Mouse (Mus musculus) neural tube, embryonic 15.5 days (tissue): ENCODE results near the gene Fcrla. TPM values are rescaled to one million over a fixed set of nuclear protein-coding genes. Genes with fewer than 3 reads are reported as not detected.

ENCODE experiments used
- ATAC-seq: fragments of 200-750 bp; cut with Nextera tagmentation; 2 replicates; pipeline ENCODE4 v1.8.0; 2017; ENCODE audit warnings: mild to moderate bottlenecking, moderate TSS enrichment, moderate library complexity; ENCODE audit not compliant: low FRiP score
- H3K27ac ChIP-seq: fragments of 300-500 bp; sonication (generic); replicated peaks from 2 replicates; pipeline ENCODE4 v1.5.1; 2015; ENCODE audit warnings: mild to moderate bottlenecking, inconsistent platforms
- H3K27me3 ChIP-seq: fragments of 300-500 bp; sonication (generic); replicated peaks from 2 replicates; pipeline ENCODE4 v1.6.1; 2015; ENCODE audit warnings: inconsistent platforms
- H3K36me3 ChIP-seq: fragments of 300-500 bp; sonication (generic); 2 replicates; pipeline ENCODE4 v1.6.1; 2015; ENCODE audit warnings: inconsistent platforms
- H3K4me1 ChIP-seq: fragments of 300-500 bp; sonication (generic); 2 replicates; pipeline ENCODE4 v1.6.1; 2015; ENCODE audit warnings: inconsistent platforms
- H3K4me2 ChIP-seq: fragments of 300-500 bp; sonication (generic); 2 replicates; pipeline ENCODE4 v1.6.1; 2015; ENCODE audit warnings: inconsistent platforms, mild to moderate bottlenecking, moderate library complexity
- H3K4me3 ChIP-seq: fragments of 300-500 bp; sonication (generic); replicated peaks from 2 replicates; pipeline ENCODE4 v1.5.1; 2015; ENCODE audit warnings: mild to moderate bottlenecking, inconsistent platforms
- H3K9ac ChIP-seq: fragments of 300-500 bp; sonication (generic); replicated peaks from 2 replicates; pipeline ENCODE4 v1.6.1; 2015; ENCODE audit warnings: mild to moderate bottlenecking, inconsistent platforms
- H3K9me3 ChIP-seq: fragments of 300-500 bp; sonication (generic); replicated peaks from 2 replicates; pipeline ENCODE4 v1.6.1; 2016; ENCODE audit warnings: inconsistent platforms
- WGBS: fragments of 180-500 bp; shearing (Covaris S2); methylation state at CpG from one replicate; pipeline ENCODE4 v1.1.7; 2015; ENCODE audit warnings: mixed read lengths; 5-methylcytosine and 5-hydroxymethylcytosine counted together
- polyA plus RNA-seq: library from polyadenylated mRNA; unstranded; fragments of >200 nt; fragmentation: Nextera tagmentation; extraction: Ambion mirVana; gene quantifications from 2 replicates; pipeline ENCODE4 v1.2.1, GENCODE M21; 2015

Gene Fcrla
- polyA plus RNA-seq, 1 experiment from 2014 or later: not detected

- Histone ChIP-seq H3K9ac (no peak overlapping the region), H3K27ac (no peak overlapping the region), H3K4me2 (peak overlapping the region; percentile 23), H3K36me3 (no peaks in the 10 kb centered on the region), H3K9me3 (no peaks in the 10 kb centered on the region), H3K4me1 (0 out of 2 replicates have a peak, but pooled peaks cover 3% of the 10 kb centered on the region), H3K27me3 (peaks cover 38% of the 10 kb centered on the region), H3K4me3 (no peak overlapping the region)
- ATAC-seq: no peak; the same call in 1 of the 2 replicates
- WGBS: 37% methylated on average over 10 of the region's 10 CpGs
Observed at GRCm38 (mm10) chr1:170900799-170901467, 26.4 kb downstream of the Fcrla start.

DNA sequence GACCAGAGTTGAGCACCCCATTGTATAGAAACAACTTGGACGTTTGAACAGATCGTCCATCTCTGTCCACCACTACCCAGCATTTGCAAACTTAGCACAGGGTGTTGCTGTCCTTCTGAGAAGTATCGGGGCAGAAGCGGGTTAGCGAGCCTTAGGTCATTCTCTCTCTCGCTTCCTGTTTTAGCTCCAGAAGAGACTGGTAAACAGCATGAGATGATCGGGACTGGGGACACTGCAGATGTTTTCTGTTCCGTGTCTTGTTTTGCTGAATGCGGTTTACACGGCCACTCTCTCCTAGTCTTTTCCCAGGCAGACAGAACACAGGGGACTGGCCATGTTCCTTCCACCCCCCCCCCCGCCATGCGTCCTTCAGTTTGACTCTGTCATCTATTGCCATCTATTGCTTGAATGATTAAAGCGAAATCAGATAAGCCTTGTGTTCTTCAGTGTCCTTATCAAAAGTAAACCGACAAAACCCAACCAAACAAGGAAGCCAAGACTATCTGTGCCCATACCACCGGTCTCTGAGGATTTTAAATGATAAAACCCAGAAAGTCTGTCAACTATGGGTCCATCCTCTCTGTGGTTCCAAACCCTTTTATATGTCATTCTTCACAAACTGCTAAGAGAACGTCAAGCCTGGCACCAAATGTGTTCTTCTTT, 28.8 kb downstream of the Fcrla start:
- ATAC-seq: no peak
- Histone ChIP-seq H3K4me1 (0 out of 2 replicates have a peak, but pooled peaks cover 3% of the 10 kb centered on the region), H3K4me2 (no peak overlapping the region), H3K4me3 (no peak overlapping the region), H3K9ac (no peak overlapping the region), H3K9me3 (no peaks in the 10 kb centered on the region), H3K27me3 (peaks cover 27% of the 10 kb centered on the region), H3K27ac (no peak overlapping the region), H3K36me3 (no peaks in the 10 kb centered on the region)
- WGBS: 82% methylated on average over 16 of the region's 16 CpGs

DNA sequence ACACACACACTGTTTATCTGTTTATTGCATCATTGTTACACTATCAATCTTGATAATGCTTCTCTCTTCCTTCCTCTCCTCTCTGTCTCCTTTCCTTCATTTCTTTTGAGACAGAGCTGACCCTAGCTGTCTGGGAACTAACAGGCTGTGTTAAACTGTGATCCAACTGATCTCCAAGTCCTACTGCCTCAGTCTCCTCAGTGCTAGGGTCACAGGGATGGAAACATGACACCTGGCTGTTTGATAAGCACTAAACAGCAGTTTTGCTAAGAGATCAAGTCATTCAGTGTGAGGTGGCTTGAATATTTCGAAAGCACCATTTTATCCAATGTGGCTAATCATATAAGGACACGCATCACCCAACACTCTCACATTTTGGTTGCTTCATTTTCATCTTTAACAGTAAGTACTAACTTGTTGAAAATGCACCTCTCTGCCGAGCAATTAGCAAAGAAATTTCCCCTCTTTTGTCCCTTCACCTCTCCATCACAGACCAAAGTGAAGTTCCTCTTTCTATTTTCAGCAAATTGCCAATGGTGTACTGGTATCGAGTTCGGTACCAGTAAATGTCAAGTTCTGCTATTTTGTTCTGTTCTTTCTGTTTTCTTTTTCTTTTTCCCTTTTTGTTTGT, 30.6 kb downstream of the Fcrla start:
- ATAC-seq: no peak
- no peak overlapping the region for H3K9ac ChIP-seq
- H3K9me3 ChIP-seq: no peaks in the 10 kb centered on the region
- peaks cover 15% of the 10 kb centered on the region for H3K27me3 ChIP-seq
- 0 out of 2 replicates have a peak, but pooled peaks cover 3% of the 10 kb centered on the region for H3K4me1 ChIP-seq
- H3K4me2 ChIP-seq: no peak overlapping the region
- no peak overlapping the region for H3K27ac ChIP-seq
- H3K4me3 ChIP-seq: no peak overlapping the region
- 88% methylated on average over 5 of the region's 5 CpGs for WGBS
- no peaks in the 10 kb centered on the region for H3K36me3 ChIP-seq

DNA sequence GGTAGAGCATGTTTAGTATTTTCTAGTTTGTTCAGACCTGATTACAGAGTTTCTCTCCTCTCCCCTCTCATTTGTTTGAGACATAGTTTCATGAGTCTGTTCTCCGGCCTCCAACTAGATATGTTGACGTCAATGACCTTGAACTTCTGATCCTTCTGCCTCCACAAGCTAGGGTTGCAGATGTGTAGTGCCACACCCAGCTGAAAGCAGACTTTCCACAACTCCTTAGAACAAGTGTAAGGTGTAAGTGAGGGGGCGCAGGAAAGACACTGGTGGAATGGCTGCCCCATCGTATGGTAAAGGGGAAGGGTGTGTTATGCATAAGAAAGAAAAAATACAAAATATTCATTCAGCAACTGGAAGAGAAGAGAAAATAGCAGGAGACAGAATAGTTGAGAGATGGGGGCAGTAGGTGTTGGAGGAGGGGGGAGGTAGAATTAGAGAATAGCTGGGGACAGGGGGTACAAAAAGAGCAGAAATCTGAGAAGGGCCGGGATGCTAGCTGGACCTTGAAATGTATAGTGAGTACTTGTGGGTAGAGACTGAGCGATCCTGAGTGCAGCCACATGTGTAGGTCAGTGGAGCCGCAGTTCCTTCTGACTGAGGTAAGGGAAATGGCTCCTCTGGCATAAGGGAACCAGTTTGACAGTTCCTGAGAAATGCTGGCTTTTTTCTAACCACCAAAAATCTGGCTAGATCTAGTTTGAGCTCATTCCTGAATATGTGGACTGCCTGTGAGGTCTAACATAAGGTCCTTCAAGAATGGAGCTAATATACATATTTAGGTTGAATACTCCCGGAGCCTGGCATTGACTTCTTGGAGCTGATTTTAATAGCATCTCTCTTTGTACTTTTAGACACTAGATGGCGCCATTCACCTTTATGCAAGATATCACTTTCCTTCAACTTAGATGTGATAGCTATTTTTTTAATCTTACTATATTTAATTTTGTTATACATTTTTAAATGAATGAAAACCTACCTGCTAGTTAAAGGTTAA, 32.5 kb downstream of the Fcrla start:
- Histone ChIP-seq H3K36me3 (no peaks in the 10 kb centered on the region), H3K4me3 (no peak overlapping the region), H3K4me1 (no peaks in the 10 kb centered on the region), H3K9me3 (no peaks in the 10 kb centered on the region), H3K27me3 (peaks cover 15% of the 10 kb centered on the region), H3K9ac (no peak overlapping the region), H3K4me2 (no peak overlapping the region), H3K27ac (no peak overlapping the region)
- 63% methylated on average over 9 of the region's 9 CpGs for WGBS
- ATAC-seq: no peak

DNA sequence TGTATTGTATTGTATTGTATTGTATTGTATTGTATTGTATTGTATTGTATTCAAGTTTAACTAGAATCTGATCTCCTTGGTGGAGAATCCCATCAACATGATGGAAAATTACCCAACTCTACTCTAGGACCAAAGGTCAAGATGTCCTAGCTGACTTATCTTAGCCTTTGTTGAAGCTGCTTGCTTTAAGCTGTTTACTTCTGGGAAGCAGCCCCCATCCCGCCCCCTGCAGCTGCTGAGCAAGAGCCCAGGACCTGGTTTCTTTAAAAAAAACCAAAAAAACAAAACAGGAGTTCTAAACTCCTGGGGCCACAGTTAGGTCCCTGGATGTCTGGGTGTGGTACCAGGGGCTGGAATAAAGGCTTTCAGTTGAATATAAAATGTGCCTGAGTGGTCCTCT, 35.1 kb downstream of the Fcrla start:
- no peaks in the 10 kb centered on the region for H3K9me3 ChIP-seq
- H3K27ac ChIP-seq: no peak overlapping the region
- no peaks in the 10 kb centered on the region for H3K4me1 ChIP-seq
- no peak overlapping the region for H3K4me3 ChIP-seq
- H3K27me3 ChIP-seq: peaks cover 4% of the 10 kb centered on the region
- ATAC-seq: no peak
- H3K4me2 ChIP-seq: no peak overlapping the region
- H3K36me3 ChIP-seq: no peaks in the 10 kb centered on the region
- H3K9ac ChIP-seq: no peak overlapping the region
- 67% methylated on average over 1 of the region's 1 CpGs for WGBS

DNA sequence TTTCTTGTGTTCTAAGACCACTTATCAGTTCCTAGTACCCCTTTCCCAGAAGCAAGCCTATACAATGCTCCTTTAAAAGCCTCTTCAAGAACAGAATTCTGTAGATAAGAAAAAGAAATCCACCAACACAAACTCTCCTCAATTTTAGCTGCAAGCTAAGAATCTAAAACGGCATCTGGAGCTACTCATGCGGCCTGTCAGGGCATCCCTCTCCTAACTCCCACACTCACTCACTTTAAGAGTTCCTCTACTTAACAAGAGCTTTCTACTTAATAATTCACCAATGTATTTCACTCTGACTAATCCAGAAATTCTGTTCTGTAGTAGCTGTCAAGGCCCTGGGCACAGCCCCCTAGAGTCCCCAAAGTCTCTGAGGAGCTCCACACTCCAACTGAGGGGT, 35.7 kb downstream of the Fcrla start:
- Histone ChIP-seq H3K4me3 (no peak overlapping the region), H3K4me2 (no peak overlapping the region), H3K9ac (no peak overlapping the region), H3K4me1 (no peaks in the 10 kb centered on the region), H3K27me3 (peaks cover 2% of the 10 kb centered on the region), H3K36me3 (no peaks in the 10 kb centered on the region), H3K9me3 (no peaks in the 10 kb centered on the region), H3K27ac (no peak overlapping the region)
- ATAC-seq: no peak
- 90% methylated on average over 2 of the region's 2 CpGs for WGBS

GRCm38 (mm10) chr1:170889310-170889709, 38.1 kb downstream of the Fcrla start:
- H3K9ac ChIP-seq: no peak overlapping the region
- no peaks in the 10 kb centered on the region for H3K27me3 ChIP-seq
- H3K4me2 ChIP-seq: no peak overlapping the region
- WGBS: 79% methylated on average over 4 of the region's 4 CpGs
- H3K4me3 ChIP-seq: no peak overlapping the region
- no peak for ATAC-seq
- H3K27ac ChIP-seq: no peak overlapping the region
- H3K36me3 ChIP-seq: no peaks in the 10 kb centered on the region
- H3K4me1 ChIP-seq: peaks cover 6% of the 10 kb centered on the region
- no peaks in the 10 kb centered on the region for H3K9me3 ChIP-seq

DNA sequence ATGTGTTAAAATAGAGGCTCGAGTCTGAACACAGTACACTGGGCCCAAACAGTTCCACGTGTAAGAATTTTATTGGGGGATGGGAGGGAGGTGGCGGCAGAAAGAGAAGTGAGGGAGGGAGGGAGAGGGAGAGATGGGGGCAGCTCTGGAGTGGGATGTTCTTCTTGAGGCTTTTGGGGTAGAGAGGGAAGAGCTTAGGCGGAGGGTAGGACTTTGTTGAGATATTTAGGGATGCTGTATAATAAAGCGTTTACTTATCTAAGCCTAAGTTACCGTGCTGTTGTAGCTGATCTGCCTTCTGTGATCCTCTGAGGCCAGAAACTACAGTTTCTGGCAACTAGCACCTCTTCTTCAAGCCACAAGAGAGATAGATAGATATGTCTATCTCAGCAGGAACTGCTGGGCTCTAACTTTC, 41.3 kb downstream of the Fcrla start:
- no peak overlapping the region for H3K27ac ChIP-seq
- peaks cover 23% of the 10 kb centered on the region for H3K4me1 ChIP-seq
- ATAC-seq: no peak; the same call in 1 of the 2 replicates
- no peak overlapping the region for H3K4me3 ChIP-seq
- H3K9ac ChIP-seq: no peak overlapping the region
- H3K27me3 ChIP-seq: no peaks in the 10 kb centered on the region
- WGBS: 42% methylated on average over 6 of the region's 6 CpGs
- peak overlapping the region; percentile 74; the same call in 1 of the 2 replicates for H3K4me2 ChIP-seq
- peaks cover 2% of the 10 kb centered on the region for H3K36me3 ChIP-seq
- no peaks in the 10 kb centered on the region for H3K9me3 ChIP-seq

DNA sequence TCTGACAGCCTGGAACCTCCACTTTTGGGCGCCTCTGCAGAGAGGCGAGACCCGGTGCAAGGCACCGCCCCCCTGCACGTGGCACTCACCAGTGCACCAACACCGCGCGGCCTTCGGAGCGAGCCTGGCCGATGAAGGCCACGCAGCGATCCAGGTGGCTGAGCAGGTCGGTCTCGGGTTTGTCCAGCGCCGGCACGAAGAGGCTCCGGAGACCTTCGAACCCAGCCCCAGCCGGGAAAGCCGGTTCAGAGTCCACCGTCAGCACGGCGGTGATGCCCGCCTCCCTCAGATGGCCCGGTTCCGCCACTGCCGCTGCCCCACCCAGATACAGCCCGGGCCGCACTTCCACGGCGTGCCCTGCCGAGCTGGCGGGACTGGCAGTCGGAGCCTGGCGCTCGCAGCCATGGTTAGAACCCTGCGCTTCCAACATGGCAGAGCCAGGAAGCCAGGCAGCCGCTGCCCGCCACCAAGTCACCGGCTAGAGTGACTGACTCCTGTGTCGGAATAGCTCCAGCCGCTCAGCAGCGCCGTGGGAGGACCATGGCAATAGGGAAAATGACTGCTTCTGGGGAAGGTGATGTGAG, 42.3 kb downstream of the Fcrla start, which contains the start of the genes Gm26620 and Dusp12:
TSS of gene Gm26620 (plus strand) at position 88 of the 584 bp plus-strand sequence.
TSS of gene Dusp12 (minus strand) at position 563 of the 584 bp plus-strand sequence.
- Histone ChIP-seq H3K27ac (peak within 1 kb of the TSS; percentile 90), H3K27me3 (no peaks in the 10 kb centered on the region), H3K9ac (peak within 1 kb of the TSS; percentile 96), H3K9me3 (no peaks in the 10 kb centered on the region), H3K4me1 (peaks cover 23% of the 10 kb centered on the region), H3K4me2 (peak within 1 kb of the TSS; percentile 74), H3K4me3 (peak within 1 kb of the TSS; percentile 99), H3K36me3 (peaks cover 12% of the 10 kb centered on the region)
- ATAC-seq: peak; percentile 96
- WGBS: under 1% methylated on average over 46 of the region's 46 CpGs

GRCm38 (mm10) chr1:170884390-170884789, 43.0 kb downstream of the Fcrla start:
- H3K9me3 ChIP-seq: no peaks in the 10 kb centered on the region
- H3K27ac ChIP-seq: no peak overlapping the region
- 28% methylated on average over 8 of the region's 8 CpGs for WGBS
- H3K36me3 ChIP-seq: peaks cover 16% of the 10 kb centered on the region
- H3K4me3 ChIP-seq: peak overlapping the region; percentile 99
- H3K4me2 ChIP-seq: peak overlapping the region; percentile 74
- H3K27me3 ChIP-seq: no peaks in the 10 kb centered on the region
- no peak for ATAC-seq
- peaks cover 23% of the 10 kb centered on the region for H3K4me1 ChIP-seq
- H3K9ac ChIP-seq: peak overlapping the region; percentile 96
